Comparison of ENCODE assay signal across 14 mouse cellular contexts in genomic region chr10:120077850-120078249, GRCm38 (mm10).
"Had no signal": no experiment of that assay in that cellular context is flagged by ENCODE, and none has a peak within 500 bp of the region (broad histone marks: within the 10 kb centered on the region; RNA-seq: fewer than 3 reads in every experiment).

No protein-coding gene starts in this region.

- H3K4me1 ChIP-seq: liver, embryonic 13.5 days had no signal

- H3K4me3 ChIP-seq: left cerebral cortex, adult 2 months; limb, embryonic 10.5 days; liver, embryonic 13.5 days had no signal

- H3K9me3 ChIP-seq: limb, embryonic 10.5 days; liver, embryonic 13.5 days had no signal

- H3K9ac ChIP-seq: liver, embryonic 13.5 days had no signal

- ATAC-seq: lung, postnatal 0 days; midbrain, embryonic 16.5 days had no signal

- H3K27me3 ChIP-seq: liver, embryonic 13.5 days had no signal

- DNase-seq: kidney, adult 11 months; kidney, adult 9 months; kidney, postnatal 10 days; liver, embryonic 13.5 days; lung, adult 2 months; lung, postnatal 36 days; right cerebral cortex, postnatal 4 days; spleen, adult 18-20 months; thymus, adult 18-20 months; thymus, postnatal 14 days had no signal

- H3K27ac ChIP-seq: left cerebral cortex, adult 2 months; limb, embryonic 10.5 days; liver, embryonic 13.5 days had no signal

- H3K36me3 ChIP-seq: limb, embryonic 10.5 days; liver, embryonic 13.5 days had no signal

- H3K4me2 ChIP-seq: liver, embryonic 13.5 days had no signal
